ENCODE assay signal across 8 mouse cellular contexts in genomic region chr15:9093598-9094365, GRCm38 (mm10). TPM values are rescaled to one million over a fixed set of nuclear protein-coding genes. Genes with fewer than 3 reads are reported as not detected.
DNase-seq lines count a peak whose midpoint lies in the region; ATAC-seq and TF ChIP-seq lines count a peak whose summit lies in the region.

No protein-coding gene starts in this region.

- no peak for DNase-seq in lung, embryonic 14.5 days
- no peak for DNase-seq in lung, postnatal 14 days
- DNase-seq in embryonic facial prominence, embryonic 14.5 days (ENCODE audit: low spot score), result no peak
- DNase-seq in hindbrain, postnatal 0 days (ENCODE audit: low spot score), result no peak
- no peak for DNase-seq in urinary bladder, adult 18-20 months (ENCODE audit: low spot score in 2 of 2)
- DNase-seq in adrenal gland, adult 8-10 months, result no peak
- DNase-seq in gastrocnemius, adult 2 months, result no peak

- H3K4me2 ChIP-seq in lung, embryonic 14.5 days, result peak overlapping the region; percentile 50
- peak overlapping the region; percentile 21 for H3K4me2 ChIP-seq in embryonic facial prominence, embryonic 14.5 days (ENCODE audit: low read depth, low read length)
- H3K4me2 ChIP-seq in hindbrain, postnatal 0 days (ENCODE audit: low read depth, low read length), result no peak overlapping the region
- H3K4me2 ChIP-seq in neural tube, embryonic 14.5 days (ENCODE audit: low read depth, low read length), result no peak overlapping the region

- 52% methylated on average over 11 of the region's 11 CpGs for WGBS in lung, embryonic 14.5 days
- 66% methylated on average over 11 of the region's 11 CpGs for WGBS in embryonic facial prominence, embryonic 14.5 days
- WGBS in hindbrain, postnatal 0 days, result 76% methylated on average over 11 of the region's 11 CpGs
- 80% methylated on average over 11 of the region's 11 CpGs for WGBS in neural tube, embryonic 14.5 days

- TF ChIP-seq CTCF in lung, embryonic 14.5 days (IDR thresholded peaks at IDR 0.05; ENCODE audit: low read depth), result no peak
- TF ChIP-seq CTCF in hindbrain, postnatal 0 days (IDR thresholded peaks at IDR 0.05; ENCODE audit: low read depth), result no peak
- TF ChIP-seq CTCF in gastrocnemius, adult 2 months (IDR thresholded peaks at IDR 0.05), result no peak

- peak; percentile 81 for ATAC-seq in lung, embryonic 14.5 days (ENCODE audit: insufficient read depth)
- ATAC-seq in embryonic facial prominence, embryonic 14.5 days (ENCODE audit: low read depth), result peak; percentile 34; the same call in 1 of the 2 replicates
- peak; percentile 35; the same call in 1 of the 2 replicates for ATAC-seq in hindbrain, postnatal 0 days
- peak; percentile 8; the same call in 1 of the 2 replicates for ATAC-seq in neural tube, embryonic 14.5 days (ENCODE audit: low read depth)

- no peaks in the 10 kb centered on the region for H3K27me3 ChIP-seq in lung, embryonic 14.5 days (ENCODE audit: insufficient read depth, low read length)
- no peaks in the 10 kb centered on the region for H3K27me3 ChIP-seq in embryonic facial prominence, embryonic 14.5 days (replicated peaks; ENCODE audit: control insufficient read depth, insufficient read depth, low read length)
- no peaks in the 10 kb centered on the region for H3K27me3 ChIP-seq in hindbrain, postnatal 0 days (ENCODE audit: insufficient read depth, low read length)
- H3K27me3 ChIP-seq in neural tube, embryonic 14.5 days (ENCODE audit: control insufficient read depth, insufficient read depth, low read length), result no peaks in the 10 kb centered on the region

- peaks cover 45% of the 10 kb centered on the region for H3K36me3 ChIP-seq in lung, embryonic 14.5 days (ENCODE audit: insufficient read depth)
- H3K36me3 ChIP-seq in embryonic facial prominence, embryonic 14.5 days (ENCODE audit: control insufficient read depth, insufficient read depth, low read length), result peaks cover 56% of the 10 kb centered on the region
- H3K36me3 ChIP-seq in hindbrain, postnatal 0 days (ENCODE audit: insufficient read depth, low read length), result peaks cover 16% of the 10 kb centered on the region; the same call in 1 of the 2 replicates
- H3K36me3 ChIP-seq in neural tube, embryonic 14.5 days (ENCODE audit: control insufficient read depth, insufficient read depth, low read length), result peaks cover 9% of the 10 kb centered on the region; the same call in 1 of the 2 replicates

- peak overlapping the region; percentile 37 for H3K27ac ChIP-seq in lung, embryonic 14.5 days (ENCODE audit: low read depth)
- no peak overlapping the region for H3K27ac ChIP-seq in embryonic facial prominence, embryonic 14.5 days (replicated peaks; ENCODE audit: low read depth, low read length)
- no peak overlapping the region for H3K27ac ChIP-seq in hindbrain, postnatal 0 days
- H3K27ac ChIP-seq in neural tube, embryonic 14.5 days (ENCODE audit: low read depth, low read length), result no peak overlapping the region
- H3K27ac ChIP-seq in gastrocnemius, adult 2 months, result no peak overlapping the region

- H3K4me3 ChIP-seq in lung, embryonic 14.5 days (ENCODE audit: low read depth, low read length), result 0 out of 2 replicates have a peak overlapping the region, but pooled peaks have one; percentile 8
- no peak overlapping the region for H3K4me3 ChIP-seq in embryonic facial prominence, embryonic 14.5 days (ENCODE audit: low read depth, low read length)
- H3K4me3 ChIP-seq in hindbrain, postnatal 0 days (ENCODE audit: low read length), result no peak overlapping the region
- H3K4me3 ChIP-seq in neural tube, embryonic 14.5 days (ENCODE audit: low read depth, low read length), result no peak overlapping the region
- H3K4me3 ChIP-seq in gastrocnemius, adult 2 months, result no peak overlapping the region

- H3K9me3 ChIP-seq in lung, embryonic 14.5 days (ENCODE audit: low read depth, low read length), result no peaks in the 10 kb centered on the region
- H3K9me3 ChIP-seq in embryonic facial prominence, embryonic 14.5 days (ENCODE audit: control insufficient read depth, low read length), result no peaks in the 10 kb centered on the region
- H3K9me3 ChIP-seq in hindbrain, postnatal 0 days (ENCODE audit: low read length), result no peaks in the 10 kb centered on the region
- no peaks in the 10 kb centered on the region for H3K9me3 ChIP-seq in neural tube, embryonic 14.5 days (ENCODE audit: control insufficient read depth, low read length)

- no peak overlapping the region for H3K9ac ChIP-seq in lung, embryonic 14.5 days
- H3K9ac ChIP-seq in embryonic facial prominence, embryonic 14.5 days (ENCODE audit: low read depth, low read length), result no peak overlapping the region
- no peak overlapping the region for H3K9ac ChIP-seq in hindbrain, postnatal 0 days (replicated peaks; ENCODE audit: low read length)
- H3K9ac ChIP-seq in neural tube, embryonic 14.5 days (replicated peaks; ENCODE audit: low read depth, low read length), result no peak overlapping the region

- intact Hi-C loops in gastrocnemius, adult 2 months (cut with DNase I), result no loop called here

- no peaks in the 10 kb centered on the region; the same call in 1 of the 2 replicates for H3K4me1 ChIP-seq in lung, embryonic 14.5 days (ENCODE audit: insufficient read depth)
- 0 out of 2 replicates have a peak, but pooled peaks cover 5% of the 10 kb centered on the region for H3K4me1 ChIP-seq in embryonic facial prominence, embryonic 14.5 days (ENCODE audit: control insufficient read depth, insufficient read depth, low read length)
- H3K4me1 ChIP-seq in hindbrain, postnatal 0 days (ENCODE audit: insufficient read depth, low read length), result no peaks in the 10 kb centered on the region
- H3K4me1 ChIP-seq in neural tube, embryonic 14.5 days (ENCODE audit: control insufficient read depth, insufficient read depth, low read length), result no peaks in the 10 kb centered on the region

RNA-seq across cellular contexts. Expression of gene Nadk2, which starts 22.7 kb away (rescaled TPM):
- polyA plus RNA-seq in lung, embryonic 14.5 days (2014; fragmentation: Nextera tagmentation; extraction: Ambion mirVana), result 38.6 and 42.1 TPM in 2 replicates
- polyA plus RNA-seq in embryonic facial prominence, embryonic 14.5 days (2014; fragmentation: Nextera tagmentation; extraction: Ambion mirVana), result 26.6 and 29.7 TPM in 2 replicates
- 24.7 and 28.4 TPM in 2 replicates for total RNA-seq in hindbrain, postnatal 0 days (2014; rRNA removed)
- polyA plus RNA-seq in hindbrain, postnatal 0 days (2015; fragmentation: Nextera tagmentation; extraction: Ambion mirVana), result 32.4 and 36.2 TPM in 2 replicates
- 37.6 and 37.7 TPM in 2 replicates for polyA plus RNA-seq in neural tube, embryonic 14.5 days (2014; fragmentation: Nextera tagmentation; extraction: Ambion mirVana)
- total RNA-seq in adrenal gland, adult 8-10 months (2022), result 10 to 100 TPM; 66.3 to 80.1 (median 74.6) TPM
- 10 to 100 TPM; 32.2 to 42.6 TPM for total RNA-seq in gastrocnemius, adult 2 months (2021)

RNA-seq across cellular contexts. Expression of gene Lmbrd2, which starts 46.6 kb away (rescaled TPM):
- polyA plus RNA-seq in lung, embryonic 14.5 days (2014; fragmentation: Nextera tagmentation; extraction: Ambion mirVana), result 3.4 and 3.5 TPM in 2 replicates
- polyA plus RNA-seq in embryonic facial prominence, embryonic 14.5 days (2014; fragmentation: Nextera tagmentation; extraction: Ambion mirVana), result 4.3 and 6.2 TPM in 2 replicates
- 22.0 and 26.6 TPM in 2 replicates for total RNA-seq in hindbrain, postnatal 0 days (2014; rRNA removed)
- 4.0 and 4.2 TPM in 2 replicates for polyA plus RNA-seq in hindbrain, postnatal 0 days (2015; fragmentation: Nextera tagmentation; extraction: Ambion mirVana)
- polyA plus RNA-seq in neural tube, embryonic 14.5 days (2014; fragmentation: Nextera tagmentation; extraction: Ambion mirVana), result 6.8 and 14.8 TPM in 2 replicates
- total RNA-seq in adrenal gland, adult 8-10 months (2022), result 10 to 100 TPM; 26.3 to 35.9 (median 34.2) TPM
- total RNA-seq in gastrocnemius, adult 2 months (2021), result 10 to 100 TPM; 14.8 to 15.1 TPM

Comparison
In these comparisons a context has a peak if more than half of its experiments do, and no peak if none do; other contexts are left out.
1. ATAC-seq: peak in every context shown above with its lines; median percentile 81 in lung, embryonic 14.5 days; 35 in hindbrain, postnatal 0 days; 34 in embryonic facial prominence, embryonic 14.5 days; 8 in neural tube, embryonic 14.5 days.
2. H3K4me2 ChIP-seq: peak in lung, embryonic 14.5 days (single experiment) and embryonic facial prominence, embryonic 14.5 days (single experiment); none in hindbrain, postnatal 0 days (single experiment) and neural tube, embryonic 14.5 days (single experiment).